Mouse (Mus musculus): ENCODE data around the gene Tnik.

GRCm38 (mm10) chr3:28721838-28722237, 458.8 kb downstream of the Tnik start:
- TF ChIP-seq CTCF (conservative IDR thresholded peaks at IDR 0.05; ENCODE audit: low read length) (no peak), POU5F1 (IDR thresholded peaks at IDR 0.05; ENCODE audit: borderline replicate concordance, low read length) (no peak), NANOG (IDR thresholded peaks at IDR 0.05; ENCODE audit: borderline replicate concordance, low read length) (no peak)

Measured in E14TG2a.4 (cell line).